Mouse (Mus musculus) megakaryocyte, embryonic 14.5 days (primary cell): ENCODE measurements around the gene Dcdc2a.

Experiments
- FLI1 ChIP-seq: IDR thresholded peaks from 2 replicates; pipeline ENCODE4 v1.6.1; 2012; ENCODE audit warnings: low read length, inconsistent platforms, mixed read lengths
- GATA1 ChIP-seq: IDR thresholded peaks from 3 replicates; pipeline ENCODE4 v1.6.1; 2012; ENCODE audit warnings: mixed read lengths, low read length, inconsistent platforms, borderline replicate concordance

GRCm38 (mm10) chr13:25094381-25094780 is 38.6 kb downstream of the Dcdc2a start:
- TF ChIP-seq GATA1 (no peak), FLI1 (no peak)
